Mouse (Mus musculus): ENCODE results near the gene Gm39115. TPM values are rescaled to one million over a fixed set of nuclear protein-coding genes. Genes with fewer than 3 reads are reported as not detected.
"Not testable (repeated sequence)": the region's sequence is repeated elsewhere in the genome, so short reads cannot be mapped to it uniquely, and the experiment has no call there.

The Gm39115 gene
- polyA plus RNA-seq, 1 experiment from 2014 or later = not detected

- not testable (repeated sequence) for H3K4me2 ChIP-seq (ENCODE audit: low read depth); H3K4me3 ChIP-seq (ENCODE audit: low read depth, low read length); ATAC-seq (ENCODE audit: insufficient read depth, low FRiP score, low TSS enrichment); H3K9me3 ChIP-seq (ENCODE audit: control insufficient read depth, low read length); H3K27me3 ChIP-seq (ENCODE audit: control insufficient read depth, insufficient read depth, low read length); H3K4me1 ChIP-seq (ENCODE audit: control insufficient read depth, insufficient read depth, low read length); H3K27ac ChIP-seq (ENCODE audit: low read depth, low read length); DNase-seq (ENCODE audit: low spot score); H3K36me3 ChIP-seq (ENCODE audit: control insufficient read depth, insufficient read depth, low read length); H3K9ac ChIP-seq (ENCODE audit: low read length)
- WGBS = 89% methylated on average over 1 of the region's 1 CpGs
Measured at GRCm38 (mm10) chr7:142120629-142121028, 15.2 kb downstream of the Gm39115 start, which contains the start of gene Gm45618. Gene Gm45618 (minus strand): TSS chr7:142120729.

DNA sequence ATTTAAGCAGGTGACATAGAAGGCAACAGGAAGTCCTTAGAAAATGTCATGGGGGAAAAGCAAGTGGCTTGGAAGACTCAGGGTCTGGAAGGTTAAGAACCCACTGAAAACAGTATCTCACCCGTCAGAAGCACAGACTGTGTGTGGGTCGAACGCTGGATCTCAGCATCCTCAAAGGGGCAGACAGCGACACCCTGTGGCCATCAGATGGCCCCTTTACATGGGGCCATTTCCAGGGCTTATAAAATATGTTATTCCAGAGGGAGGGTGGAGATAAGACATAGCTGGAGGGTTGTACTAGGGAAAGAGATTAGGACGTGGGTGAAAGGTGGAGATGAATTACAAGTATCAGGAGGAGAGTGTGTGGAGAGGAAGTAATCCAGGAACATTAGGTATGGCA is 16.2 kb downstream of the Gm39115 start:
- Histone ChIP-seq H3K27me3 (ENCODE audit: control insufficient read depth, insufficient read depth, low read length) (no peaks in the 10 kb centered on the region), H3K9ac (ENCODE audit: low read length) (no peak overlapping the region), H3K4me2 (ENCODE audit: low read depth) (no peak overlapping the region), H3K9me3 (ENCODE audit: control insufficient read depth, low read length) (no peaks in the 10 kb centered on the region), H3K4me3 (ENCODE audit: low read depth, low read length) (no peak overlapping the region), H3K4me1 (ENCODE audit: control insufficient read depth, insufficient read depth, low read length) (no peaks in the 10 kb centered on the region), H3K27ac (ENCODE audit: low read depth, low read length) (no peak overlapping the region), H3K36me3 (ENCODE audit: control insufficient read depth, insufficient read depth, low read length) (no peaks in the 10 kb centered on the region)
- ATAC-seq (ENCODE audit: insufficient read depth, low FRiP score, low TSS enrichment) (no peak), DNase-seq (ENCODE audit: low spot score) (peak; percentile 24)
- 19% methylated on average over 5 of the region's 5 CpGs for WGBS

DNA sequence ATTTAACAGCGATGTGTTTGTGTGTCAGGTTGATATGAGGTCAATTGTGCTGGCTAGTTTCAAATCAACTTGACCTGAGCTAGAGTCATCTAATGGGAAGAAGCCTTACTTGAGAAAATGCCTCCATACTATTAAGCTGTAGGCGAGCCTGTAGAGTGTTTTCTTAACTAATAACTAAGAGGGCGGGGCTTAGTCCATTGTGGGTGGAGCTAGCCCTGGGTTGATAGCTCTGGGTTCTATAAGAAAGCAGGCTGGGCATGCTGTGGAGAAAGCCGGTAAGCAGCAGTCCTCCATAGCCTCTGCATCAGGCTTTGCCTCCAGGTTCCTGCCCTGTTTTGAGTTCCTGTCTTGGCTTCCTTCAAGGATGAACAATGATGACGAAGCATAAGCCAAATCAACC is 31.1 kb downstream of the Gm39115 start:
- 69% methylated on average over 5 of the region's 5 CpGs for WGBS
- H3K9me3 ChIP-seq (ENCODE audit: control insufficient read depth, low read length) = no peaks in the 10 kb centered on the region
- no peak overlapping the region for H3K4me2 ChIP-seq (ENCODE audit: low read depth)
- H3K4me1 ChIP-seq (ENCODE audit: control insufficient read depth, insufficient read depth, low read length) = no peaks in the 10 kb centered on the region
- no peaks in the 10 kb centered on the region for H3K27me3 ChIP-seq (ENCODE audit: control insufficient read depth, insufficient read depth, low read length)
- H3K4me3 ChIP-seq (ENCODE audit: low read depth, low read length) = no peak overlapping the region
- ATAC-seq (ENCODE audit: insufficient read depth, low FRiP score, low TSS enrichment) = no peak
- DNase-seq (ENCODE audit: low spot score) = no peak
- H3K27ac ChIP-seq (ENCODE audit: low read depth, low read length) = no peak overlapping the region
- H3K9ac ChIP-seq (ENCODE audit: low read length) = no peak overlapping the region
- H3K36me3 ChIP-seq (ENCODE audit: control insufficient read depth, insufficient read depth, low read length) = no peaks in the 10 kb centered on the region

- Histone ChIP-seq H3K9ac (ENCODE audit: low read length) (no peak overlapping the region), H3K27ac (ENCODE audit: low read depth, low read length) (no peak overlapping the region), H3K4me1 (ENCODE audit: control insufficient read depth, insufficient read depth, low read length) (peaks cover 17% of the 10 kb centered on the region), H3K9me3 (ENCODE audit: control insufficient read depth, low read length) (no peaks in the 10 kb centered on the region), H3K36me3 (ENCODE audit: control insufficient read depth, insufficient read depth, low read length) (no peaks in the 10 kb centered on the region), H3K27me3 (ENCODE audit: control insufficient read depth, insufficient read depth, low read length) (peaks cover 28% of the 10 kb centered on the region), H3K4me2 (ENCODE audit: low read depth) (no peak overlapping the region), H3K4me3 (ENCODE audit: low read depth, low read length) (no peak overlapping the region)
- 10% methylated on average over 9 of the region's 9 CpGs for WGBS
- DNase-seq (ENCODE audit: low spot score) = peak; percentile 82
- no peak for ATAC-seq (ENCODE audit: insufficient read depth, low FRiP score, low TSS enrichment)
Measured at GRCm38 (mm10) chr7:142097776-142098175, 38.1 kb downstream of the Gm39115 start.

- Histone ChIP-seq H3K9me3 (ENCODE audit: control insufficient read depth, low read length) (no peaks in the 10 kb centered on the region), H3K27ac (ENCODE audit: low read depth, low read length) (no peak overlapping the region), H3K9ac (ENCODE audit: low read length) (no peak overlapping the region), H3K4me2 (ENCODE audit: low read depth) (no peak overlapping the region), H3K36me3 (ENCODE audit: control insufficient read depth, insufficient read depth, low read length) (no peaks in the 10 kb centered on the region), H3K27me3 (ENCODE audit: control insufficient read depth, insufficient read depth, low read length) (peaks cover 28% of the 10 kb centered on the region), H3K4me3 (ENCODE audit: low read depth, low read length) (no peak overlapping the region), H3K4me1 (ENCODE audit: control insufficient read depth, insufficient read depth, low read length) (peaks cover 27% of the 10 kb centered on the region)
- no peak for ATAC-seq (ENCODE audit: insufficient read depth, low FRiP score, low TSS enrichment)
- 69% methylated on average over 4 of the region's 4 CpGs for WGBS
- no peak for DNase-seq (ENCODE audit: low spot score)
Measured at GRCm38 (mm10) chr7:142096701-142097100, 39.1 kb downstream of the Gm39115 start.

GRCm38 (mm10) chr7:142095183-142095931 is 40.5 kb downstream of the Gm39115 start, which contains the start of gene Dusp8:
Gene Dusp8 (minus strand): TSS chr7:142095843.
- peaks cover 33% of the 10 kb centered on the region for H3K4me1 ChIP-seq (ENCODE audit: control insufficient read depth, insufficient read depth, low read length)

GRCm38 (mm10) chr7:142094301-142095143 is 41.3 kb downstream of the Gm39115 start:
- Histone ChIP-seq H3K27me3 (ENCODE audit: control insufficient read depth, insufficient read depth, low read length) (peaks cover 30% of the 10 kb centered on the region), H3K9ac (ENCODE audit: low read length) (peak overlapping the region; percentile 90), H3K9me3 (ENCODE audit: control insufficient read depth, low read length) (no peaks in the 10 kb centered on the region), H3K4me3 (ENCODE audit: low read depth, low read length) (peak overlapping the region; percentile 87), H3K27ac (ENCODE audit: low read depth, low read length) (peak overlapping the region; percentile 76), H3K4me2 (ENCODE audit: low read depth) (peak overlapping the region; percentile 97), H3K36me3 (ENCODE audit: control insufficient read depth, insufficient read depth, low read length) (no peaks in the 10 kb centered on the region), H3K4me1 (ENCODE audit: control insufficient read depth, insufficient read depth, low read length) (peaks cover 41% of the 10 kb centered on the region)
- DNase-seq (ENCODE audit: low spot score) (peak; percentile 55), ATAC-seq (ENCODE audit: insufficient read depth, low FRiP score, low TSS enrichment) (peak; percentile 35)
- under 1% methylated on average over 89 of the region's 89 CpGs for WGBS

More at GRCm38 (mm10) chr7:142095183-142095931, 40.5 kb downstream of the Gm39115 start, which contains the start of gene Dusp8:
- DNase-seq (ENCODE audit: low spot score) (peak; percentile 94), ATAC-seq (ENCODE audit: insufficient read depth, low FRiP score, low TSS enrichment) (peak; percentile 90)
- H3K4me2 ChIP-seq (ENCODE audit: low read depth) = peak within 1 kb of the TSS; percentile 97
- no peaks in the 10 kb centered on the region for H3K36me3 ChIP-seq (ENCODE audit: control insufficient read depth, insufficient read depth, low read length)
- no peaks in the 10 kb centered on the region for H3K9me3 ChIP-seq (ENCODE audit: control insufficient read depth, low read length)
- peaks cover 28% of the 10 kb centered on the region for H3K27me3 ChIP-seq (ENCODE audit: control insufficient read depth, insufficient read depth, low read length)
- under 1% methylated on average over 60 of the region's 63 CpGs for WGBS
- H3K9ac ChIP-seq (ENCODE audit: low read length) = peak within 1 kb of the TSS; percentile 90
- H3K4me3 ChIP-seq (ENCODE audit: low read depth, low read length) = peak within 1 kb of the TSS; percentile 87
- H3K27ac ChIP-seq (ENCODE audit: low read depth, low read length) = peak within 1 kb of the TSS; percentile 81

DNA sequence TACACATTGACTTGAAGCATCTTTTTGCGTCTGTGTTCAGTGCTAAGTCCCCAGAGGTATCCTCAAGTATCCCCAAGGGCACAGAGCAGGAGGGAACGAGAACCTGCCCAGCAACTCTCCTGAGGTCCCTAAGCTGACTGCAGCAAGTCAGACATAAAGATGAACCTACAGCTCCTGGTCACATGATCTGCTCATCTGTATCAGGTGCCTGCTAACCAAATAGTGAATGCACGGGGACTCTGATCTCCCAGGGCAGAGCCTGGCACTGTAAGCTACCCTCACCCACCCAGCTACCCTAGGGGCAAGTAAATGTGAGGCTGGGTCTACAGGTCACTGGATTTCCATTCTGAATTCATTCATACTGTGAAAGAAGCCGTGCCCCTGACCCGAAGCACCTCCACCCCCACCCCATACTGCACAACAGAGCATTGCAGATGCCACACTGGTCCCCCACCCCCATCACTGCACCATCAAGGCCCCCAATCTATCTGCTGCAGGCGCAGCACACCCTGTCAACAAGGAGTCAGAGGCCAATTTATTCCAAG is 42.1 kb downstream of the Gm39115 start:
- WGBS = 26% methylated on average over 6 of the region's 6 CpGs
- peaks cover 30% of the 10 kb centered on the region for H3K27me3 ChIP-seq (ENCODE audit: control insufficient read depth, insufficient read depth, low read length)

More for the DNA sequence above, 42.1 kb downstream of the Gm39115 start:
- no peak for ATAC-seq (ENCODE audit: insufficient read depth, low FRiP score, low TSS enrichment)
- Histone ChIP-seq H3K4me1 (ENCODE audit: control insufficient read depth, insufficient read depth, low read length) (peaks cover 45% of the 10 kb centered on the region), H3K27ac (ENCODE audit: low read depth, low read length) (no peak overlapping the region; the same call in 1 of the 2 replicates), H3K9ac (ENCODE audit: low read length) (peak overlapping the region; percentile 90), H3K4me2 (ENCODE audit: low read depth) (peak overlapping the region; percentile 97), H3K4me3 (ENCODE audit: low read depth, low read length) (peak overlapping the region; percentile 87), H3K9me3 (ENCODE audit: control insufficient read depth, low read length) (no peaks in the 10 kb centered on the region), H3K36me3 (ENCODE audit: control insufficient read depth, insufficient read depth, low read length) (no peaks in the 10 kb centered on the region)
- DNase-seq (ENCODE audit: low spot score) = no peak
